Mouse (Mus musculus) CD4-positive, CD25-positive, alpha-beta regulatory T cell, adult 4 months (primary cell): ENCODE results near the gene Actr3b. TPM values are rescaled to one million over a fixed set of nuclear protein-coding genes. Genes with fewer than 3 reads are reported as not detected.
A peak's percentile ranks its signal among the peaks of the same experiment; 100 is the strongest.
"Not testable (repeated sequence)": the region's sequence is repeated elsewhere in the genome, so short reads cannot be mapped to it uniquely, and the experiment has no call there.

Experiments used
- ATAC-seq: one replicate; pipeline ENCODE4 v1.8.0; 2017
- polyA plus RNA-seq, 2 experiments: library from polyadenylated mRNA; unstranded; fragments of 100-300 nt; shearing (Covaris generic); gene quantifications; one replicate each; pipeline ENCODE4 v1.2.1; 2017

Actr3b gene
- 1 to 10 TPM in 1 of 2 experiments, under 1 TPM in 1; 0.82 to 1.1 TPM for polyA plus RNA-seq

DNA sequence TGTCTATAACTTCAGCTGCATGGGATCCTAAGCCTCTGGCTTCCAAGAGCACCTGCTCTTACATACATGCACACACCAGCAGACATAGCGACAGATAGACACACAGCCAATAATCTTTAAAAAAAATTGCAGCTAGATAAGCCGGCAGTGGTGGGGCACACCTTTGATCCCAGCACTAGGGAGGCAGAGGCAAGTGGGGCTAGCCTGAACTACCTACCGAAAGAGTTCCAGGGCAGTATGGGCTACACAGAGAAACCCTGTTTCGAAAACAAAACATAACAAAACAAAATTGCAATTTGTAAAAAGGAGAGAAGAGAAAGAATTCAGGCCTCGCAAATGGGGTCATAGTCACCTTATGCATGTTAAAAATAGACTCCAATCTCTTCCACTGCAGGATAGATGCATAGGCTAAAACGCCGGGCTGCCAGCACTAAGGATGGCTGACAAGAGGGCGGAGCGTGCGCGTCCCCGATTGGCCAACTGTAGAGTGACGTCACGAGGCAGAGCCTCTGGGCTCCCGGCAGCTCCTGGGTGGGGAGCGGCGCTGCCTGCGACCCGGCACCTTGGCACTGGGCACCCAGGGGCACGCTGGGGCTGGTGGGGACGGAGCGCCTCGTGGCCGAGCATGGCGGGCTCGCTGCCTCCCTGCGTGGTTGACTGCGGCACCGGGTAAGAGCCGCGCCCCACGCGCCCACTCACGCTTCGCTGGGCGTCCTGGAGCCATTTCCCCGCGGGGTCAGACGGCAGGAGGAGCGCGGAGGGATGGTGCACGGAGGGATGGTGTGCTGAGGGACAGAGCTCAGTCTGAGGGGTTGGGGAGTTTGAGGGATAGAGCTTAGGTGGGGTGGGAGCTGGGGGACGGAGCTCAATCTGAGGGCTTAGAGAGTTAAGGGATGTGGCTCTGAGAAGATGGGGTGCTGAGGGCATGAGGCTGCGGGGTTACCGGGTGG lies at the start of gene Actr3b:
Gene Actr3b (plus strand): TSS at position 538 of the 950 bp plus-strand sequence.
- ATAC-seq, result peak; percentile 98

DNA sequence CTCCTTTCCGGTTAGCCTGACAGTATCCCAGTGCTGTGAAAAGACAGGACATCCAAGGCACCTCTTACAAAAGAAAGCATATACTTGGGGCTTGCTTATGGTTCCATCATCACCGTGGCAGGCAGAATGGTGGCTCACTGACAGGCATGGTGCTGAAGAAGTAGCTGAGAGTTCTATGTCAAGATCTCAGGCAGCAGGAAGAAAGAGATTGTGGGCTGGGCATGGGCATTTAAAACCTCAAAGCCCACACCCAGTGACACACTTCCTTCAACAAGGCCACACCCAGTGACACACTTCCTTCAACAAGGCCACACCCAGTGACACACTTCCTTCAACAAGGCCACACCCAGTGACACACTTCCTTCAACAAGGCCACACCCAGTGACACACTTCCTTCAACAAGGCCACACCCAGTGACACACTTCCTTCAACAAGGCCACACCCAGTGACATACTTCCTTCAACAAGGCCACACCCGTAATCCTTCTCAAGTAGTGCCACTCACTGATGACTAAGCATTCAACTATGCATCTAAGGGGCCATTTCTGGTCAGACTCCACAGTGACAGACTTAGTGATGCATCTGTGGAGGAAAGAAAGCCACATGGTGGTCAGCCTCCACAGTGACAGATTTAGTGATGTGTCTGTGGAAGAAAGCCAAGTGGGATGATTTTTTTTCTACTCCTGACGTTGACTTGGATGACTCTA lies 46.6 kb upstream of the Actr3b start:
- ATAC-seq, result not testable (repeated sequence)

DNA sequence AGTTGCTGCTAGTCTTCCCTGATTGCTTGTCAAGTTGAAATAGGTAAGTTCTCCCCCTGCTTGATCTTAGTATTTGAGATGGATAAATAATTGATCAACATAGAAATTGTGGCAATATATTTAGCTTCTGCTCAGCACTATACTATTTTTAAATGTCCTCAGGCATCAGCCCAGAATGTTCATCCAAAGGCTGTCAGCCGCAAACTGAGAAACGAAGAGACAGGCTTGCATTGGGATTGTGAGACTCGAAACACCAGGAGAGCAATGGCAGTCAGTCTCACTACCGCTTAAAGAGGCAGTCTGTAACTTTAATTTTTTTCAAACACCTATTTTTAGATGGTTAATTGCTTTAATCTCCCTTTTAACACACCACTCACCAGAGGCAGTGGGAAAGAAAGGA lies 40.4 kb upstream of the Actr3b start:
- no peak for ATAC-seq

DNA sequence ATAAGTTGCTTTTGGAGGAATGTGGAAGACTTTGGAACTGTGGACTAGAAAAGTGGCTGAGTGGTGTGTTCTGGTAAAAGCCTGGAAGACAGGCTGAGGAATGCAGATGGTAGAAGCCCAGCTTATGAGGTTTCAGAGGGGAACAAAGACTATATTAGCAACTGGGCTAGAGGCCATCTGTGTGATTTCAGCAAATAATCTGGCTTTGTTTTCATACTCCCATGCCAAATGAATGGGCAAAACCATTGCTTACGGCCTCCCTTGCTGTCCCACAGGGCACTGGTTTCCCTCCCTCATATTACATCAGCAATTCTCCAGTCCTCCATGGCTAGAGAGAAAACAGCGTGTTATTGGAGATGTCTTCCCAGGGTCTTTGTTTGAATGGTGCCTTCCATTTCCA lies 36.8 kb upstream of the Actr3b start:
- no peak for ATAC-seq

DNA sequence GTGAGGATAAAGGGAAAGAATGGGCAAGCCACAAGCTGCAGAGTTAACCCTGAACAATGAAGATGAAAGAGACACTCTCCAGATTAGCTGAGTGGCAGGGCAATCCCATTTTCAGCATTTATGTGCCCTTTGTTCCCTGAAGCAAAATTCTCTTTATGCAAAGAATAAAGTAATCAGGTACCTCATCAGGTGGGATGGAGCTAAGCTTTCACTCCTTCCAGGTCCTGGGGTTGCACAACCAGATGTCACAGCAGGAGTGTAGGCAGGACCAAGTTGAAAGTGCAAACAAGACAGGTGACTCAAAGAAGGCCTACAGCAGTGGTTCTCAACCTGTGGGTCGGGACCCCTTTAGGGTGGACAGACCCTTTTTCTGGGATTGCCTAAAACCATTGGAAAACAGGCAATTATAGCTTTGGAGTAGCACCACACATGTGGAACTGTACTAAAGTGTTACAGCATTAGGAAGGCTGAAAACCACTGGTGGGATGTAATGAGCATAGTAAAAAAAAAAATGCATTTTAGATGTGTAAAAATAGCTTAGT lies 35.6 kb upstream of the Actr3b start:
- no peak for ATAC-seq

DNA sequence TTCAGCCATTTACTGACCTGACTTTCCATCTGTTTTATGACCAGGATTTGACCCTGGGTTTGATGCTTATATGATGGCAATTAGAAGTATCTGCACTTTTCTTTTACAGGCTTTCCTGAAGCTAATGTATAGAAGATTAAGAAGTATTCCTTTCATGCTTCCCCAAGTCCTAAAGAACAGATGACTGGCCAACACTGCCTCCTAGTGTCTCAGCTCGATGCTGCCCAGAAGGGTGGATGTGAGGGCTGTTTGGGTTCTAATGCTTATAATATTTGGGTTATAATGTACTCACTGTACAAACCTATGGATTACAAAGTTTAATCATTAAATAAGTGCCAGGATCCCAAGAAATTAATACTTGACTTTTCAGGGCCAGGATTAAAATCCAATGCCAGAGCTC lies 25.5 kb upstream of the Actr3b start:
- peak; percentile 61 for ATAC-seq

DNA sequence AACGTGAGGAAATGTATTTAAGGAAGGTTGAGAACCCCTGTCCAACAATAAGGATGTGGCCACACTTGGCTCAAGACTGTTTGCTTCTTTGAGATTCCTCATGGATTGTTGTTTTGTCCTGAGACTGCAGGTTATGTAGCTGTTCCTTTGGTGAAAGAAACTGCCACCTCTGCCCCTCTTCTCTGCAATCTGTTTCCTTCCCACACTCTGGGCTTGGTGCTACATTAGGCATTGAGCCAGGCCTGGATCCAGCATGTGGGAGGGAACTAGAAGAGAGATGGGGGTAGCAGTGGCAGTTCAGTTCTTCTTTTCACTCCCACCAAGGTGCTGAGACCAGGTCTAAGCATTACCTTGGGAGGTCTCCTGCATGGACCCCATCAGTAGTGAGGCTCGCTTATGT lies 23.9 kb upstream of the Actr3b start:
- no peak for ATAC-seq

DNA sequence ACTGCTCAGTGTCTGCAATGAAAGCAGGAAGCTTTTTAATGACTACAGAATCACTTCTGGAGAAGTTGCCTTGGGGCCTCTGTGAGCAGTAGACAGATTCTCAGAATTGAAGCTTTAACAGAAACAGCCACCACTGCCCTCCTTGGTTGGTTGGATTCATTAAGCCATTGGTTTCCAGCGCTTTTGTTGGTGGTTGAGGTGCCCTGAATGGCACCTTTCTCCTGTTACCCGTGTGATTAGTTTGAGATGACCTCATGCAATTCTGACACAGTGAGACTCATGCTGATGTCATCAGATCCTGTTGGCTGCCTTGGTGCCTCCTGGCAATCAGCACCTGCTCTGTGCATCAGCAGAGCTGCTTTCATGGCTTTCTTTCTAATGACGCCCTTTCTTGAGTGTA lies 21.3 kb upstream of the Actr3b start:
- ATAC-seq, result no peak

DNA sequence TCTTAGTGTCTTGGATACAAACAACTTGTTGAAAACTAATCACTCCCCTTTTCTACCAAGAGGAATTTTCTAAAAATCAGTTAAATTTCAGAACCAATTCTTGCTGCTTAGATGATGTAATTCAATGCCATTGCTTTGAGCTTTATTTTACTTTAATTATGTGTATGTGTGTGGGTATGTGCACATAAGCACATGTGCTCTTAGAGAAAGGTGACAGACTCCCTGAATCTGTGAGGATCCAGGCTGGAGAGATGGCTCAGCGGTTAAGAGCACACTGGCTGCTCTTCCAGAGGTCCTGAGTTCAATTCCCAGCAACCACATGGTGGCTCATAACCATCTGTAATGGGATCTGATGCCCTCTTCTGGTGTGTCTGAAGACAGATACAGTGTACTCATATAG lies 20.9 kb upstream of the Actr3b start:
- not testable (repeated sequence) for ATAC-seq

DNA sequence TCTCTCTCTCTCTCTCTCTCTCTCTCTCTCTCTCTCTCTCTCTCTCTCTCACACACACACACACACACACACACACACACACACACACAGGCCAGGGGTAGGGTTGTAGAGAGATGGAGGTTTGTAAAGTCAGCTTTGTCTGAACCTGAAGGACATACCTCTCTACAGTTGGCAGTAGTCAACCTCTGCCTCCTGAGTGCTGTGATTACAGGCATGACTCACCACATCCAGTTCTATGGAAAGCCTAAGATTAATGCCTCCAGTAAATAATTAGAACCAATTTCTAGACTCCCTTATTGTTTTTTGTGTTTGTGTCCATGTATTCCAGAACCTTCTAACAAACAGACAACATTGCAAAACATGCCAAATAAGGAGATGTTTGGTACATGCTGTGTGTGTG lies 11.9 kb upstream of the Actr3b start:
- ATAC-seq, result no peak

DNA sequence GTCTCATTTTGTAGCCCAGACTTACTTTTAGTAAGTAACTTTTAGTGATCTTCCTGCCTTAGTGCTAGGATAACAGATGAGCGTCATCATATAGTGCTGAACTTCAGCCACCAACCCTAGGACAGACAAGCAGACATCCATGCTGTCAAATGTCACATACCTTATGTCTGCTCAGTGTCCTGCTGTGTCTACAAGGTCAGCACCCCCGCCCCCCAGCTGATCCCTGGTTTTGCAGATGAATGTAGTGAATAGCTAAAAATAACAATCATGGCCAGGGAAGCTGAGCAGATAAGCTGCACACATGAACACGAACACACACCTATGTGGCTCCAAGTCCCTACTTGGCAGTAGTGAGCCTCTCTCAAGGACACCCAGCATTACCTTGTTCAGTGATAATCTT lies 11.2 kb upstream of the Actr3b start:
- ATAC-seq, result no peak

DNA sequence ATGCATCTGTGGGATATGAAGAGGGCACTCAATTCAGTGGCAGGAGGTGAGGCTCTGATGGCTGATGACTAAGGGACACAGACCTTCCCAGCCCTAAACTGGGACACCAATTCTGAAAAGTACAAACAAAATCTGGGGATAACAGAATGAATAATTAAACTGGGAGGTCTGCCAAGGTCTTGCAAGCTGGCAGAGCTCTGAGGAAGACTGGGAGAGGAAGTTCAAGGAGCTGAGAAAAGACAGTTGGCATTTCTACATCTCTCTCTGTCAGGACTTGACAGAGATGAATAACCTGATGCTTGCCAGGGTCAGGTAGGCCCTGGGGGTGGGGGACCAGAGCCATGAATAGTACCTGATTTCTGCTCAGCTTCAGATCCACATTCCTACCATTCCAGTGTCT lies 8.2 kb upstream of the Actr3b start:
- ATAC-seq, result no peak

DNA sequence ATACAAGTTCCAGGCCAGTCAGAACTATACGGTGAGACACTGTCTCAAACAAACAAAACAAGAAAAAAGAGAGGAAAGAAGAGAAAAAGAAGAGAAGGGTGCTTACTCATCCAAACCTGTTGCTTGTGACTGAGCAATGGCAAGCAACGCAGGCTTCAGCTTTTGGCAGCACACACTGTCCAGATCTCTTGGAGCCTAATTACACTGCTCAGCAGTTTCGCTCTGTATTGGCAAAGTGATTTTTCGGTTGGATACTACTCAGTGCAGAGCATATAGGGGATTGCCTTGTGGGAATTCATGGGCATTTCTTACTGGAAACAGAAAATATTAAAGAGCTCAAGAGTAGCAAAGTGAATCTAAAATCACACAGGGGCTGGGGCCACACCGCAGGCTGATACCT lies 6.9 kb upstream of the Actr3b start:
- ATAC-seq, result no peak

DNA sequence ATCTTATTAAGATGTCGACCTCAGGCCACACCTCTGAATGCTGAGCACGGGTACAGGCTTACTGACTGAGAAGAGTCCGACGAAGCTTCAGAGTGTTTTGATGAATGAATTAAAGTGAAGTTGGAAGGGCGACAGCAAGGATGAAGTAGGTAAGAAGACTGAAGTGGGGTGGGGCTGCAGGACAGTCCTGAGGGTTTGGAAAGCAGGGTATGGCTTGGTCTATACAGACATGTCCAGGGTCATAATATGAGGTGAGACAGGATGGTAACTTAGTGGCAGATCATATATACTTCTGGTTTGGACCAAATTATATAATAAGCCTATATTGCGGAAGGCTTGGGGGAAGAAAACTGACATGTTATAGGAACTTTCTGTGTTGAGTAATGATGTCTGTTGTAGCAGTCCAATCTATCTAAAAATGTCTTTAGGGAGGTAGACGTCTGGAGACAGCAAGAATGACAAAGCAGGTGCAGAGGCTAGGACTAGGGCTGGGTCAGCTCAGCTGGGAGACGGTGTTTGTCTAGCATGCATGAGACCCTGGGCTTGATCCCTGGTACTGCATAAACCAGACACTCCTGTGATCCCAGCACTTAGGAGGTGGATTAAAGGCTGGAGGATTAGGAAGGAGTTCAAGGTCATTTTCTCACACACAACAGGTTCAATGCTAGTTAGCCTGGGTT lies 6.1 kb upstream of the Actr3b start:
- ATAC-seq, result no peak

DNA sequence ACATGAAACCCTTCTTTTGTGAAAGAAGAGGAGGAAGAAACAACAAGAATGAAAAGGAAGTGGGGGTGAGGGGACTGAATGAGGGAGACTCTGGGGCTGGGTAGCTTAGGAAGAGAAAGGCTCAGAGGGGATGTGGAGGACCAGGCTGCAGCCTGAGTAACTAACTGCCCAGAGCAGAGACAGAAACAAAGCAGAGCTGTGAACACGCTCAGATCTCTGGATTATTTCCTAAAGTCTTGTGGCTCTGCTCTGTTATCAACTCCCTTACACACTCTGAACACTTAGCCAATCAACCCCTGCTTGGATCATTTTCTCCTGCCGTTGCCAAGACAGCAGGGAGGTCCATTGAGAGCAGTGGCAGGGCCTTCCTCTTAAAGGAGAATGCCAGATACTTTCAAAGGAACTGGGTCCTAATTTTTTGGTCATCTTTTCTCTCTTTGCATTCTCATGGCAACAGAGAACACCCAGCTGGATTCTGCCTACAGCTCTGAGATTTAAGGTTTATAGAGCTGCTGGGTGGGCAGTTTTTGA lies 5.5 kb upstream of the Actr3b start:
- no peak for ATAC-seq

DNA sequence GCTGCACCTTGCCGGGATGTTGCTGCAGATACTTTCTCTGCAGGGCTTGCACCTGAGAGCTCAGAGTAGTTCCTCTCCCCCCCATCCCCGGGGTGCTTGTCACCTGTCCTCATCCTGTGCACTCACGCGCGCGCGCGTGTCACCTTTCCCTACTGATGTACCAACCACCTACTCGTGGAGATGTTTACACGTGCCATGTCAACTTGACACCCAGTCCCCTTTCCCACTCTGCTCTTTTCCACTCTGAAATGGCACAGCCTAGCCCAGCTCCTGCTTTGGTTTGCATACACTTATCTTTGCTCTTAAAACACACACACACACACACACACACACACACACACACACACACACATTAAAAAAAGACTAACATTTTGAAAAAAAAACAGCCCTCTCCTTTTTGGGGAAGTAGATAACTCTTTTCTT lies 624 bp downstream of the Actr3b start:
- ATAC-seq, result peak; percentile 44

DNA sequence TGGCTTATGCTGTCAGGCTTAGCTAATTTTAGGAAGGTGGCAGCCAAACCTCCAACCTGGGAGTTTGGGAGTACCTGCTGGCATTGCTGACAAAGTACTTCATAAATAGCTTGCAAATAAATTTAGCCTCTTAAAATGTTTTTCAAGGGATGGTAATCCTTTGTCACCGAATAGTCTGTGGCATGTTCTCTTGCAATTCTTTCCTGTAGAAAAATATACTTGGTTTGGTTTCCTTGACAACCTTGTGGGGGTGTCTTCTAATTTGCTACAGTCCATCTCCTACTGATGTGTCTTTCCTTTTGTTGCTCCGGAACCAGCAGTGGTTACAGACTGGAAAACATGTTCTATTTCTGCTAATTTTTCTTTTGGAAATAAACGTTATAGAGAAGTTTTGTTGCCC lies 1.1 kb downstream of the Actr3b start:
- ATAC-seq, result no peak

DNA sequence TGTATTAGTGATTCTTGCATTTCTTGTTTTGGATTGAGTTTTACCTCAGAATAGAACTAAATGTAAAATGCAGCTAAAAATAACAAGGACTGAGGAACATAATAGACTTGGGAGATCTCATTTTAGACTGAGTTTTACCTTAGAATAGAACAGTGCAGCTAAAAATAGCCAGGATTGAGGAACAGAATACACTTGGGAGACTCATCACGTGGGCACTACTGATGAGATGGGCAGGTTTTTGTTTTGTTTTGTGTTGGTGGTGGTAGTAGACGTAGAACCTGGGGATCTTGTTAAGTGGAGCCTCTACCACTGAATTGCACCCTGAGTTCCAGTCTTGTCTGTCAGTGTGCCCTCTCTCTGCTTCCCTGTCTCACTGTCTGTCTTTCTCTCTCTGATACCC lies 2.1 kb downstream of the Actr3b start:
- ATAC-seq, result no peak

DNA sequence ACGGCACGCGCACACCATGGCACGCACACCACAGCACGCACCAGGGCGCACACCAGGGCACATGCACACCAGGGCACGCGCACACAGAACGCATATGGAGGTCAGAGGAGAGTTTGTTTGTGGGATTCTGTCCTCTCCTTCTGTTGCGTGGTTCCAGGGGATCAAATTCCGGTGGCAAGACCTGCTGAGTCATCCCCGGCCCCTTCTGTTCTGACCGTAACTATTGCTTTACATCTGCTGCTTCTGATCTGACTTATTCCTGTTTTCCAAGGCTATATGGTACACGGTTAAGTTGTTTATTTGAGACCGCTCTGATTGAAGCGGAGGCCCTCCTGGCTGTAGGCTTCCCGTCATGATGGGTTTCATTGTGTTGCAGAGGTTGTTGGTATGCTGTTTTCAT lies 9.2 kb downstream of the Actr3b start:
- no peak for ATAC-seq

DNA sequence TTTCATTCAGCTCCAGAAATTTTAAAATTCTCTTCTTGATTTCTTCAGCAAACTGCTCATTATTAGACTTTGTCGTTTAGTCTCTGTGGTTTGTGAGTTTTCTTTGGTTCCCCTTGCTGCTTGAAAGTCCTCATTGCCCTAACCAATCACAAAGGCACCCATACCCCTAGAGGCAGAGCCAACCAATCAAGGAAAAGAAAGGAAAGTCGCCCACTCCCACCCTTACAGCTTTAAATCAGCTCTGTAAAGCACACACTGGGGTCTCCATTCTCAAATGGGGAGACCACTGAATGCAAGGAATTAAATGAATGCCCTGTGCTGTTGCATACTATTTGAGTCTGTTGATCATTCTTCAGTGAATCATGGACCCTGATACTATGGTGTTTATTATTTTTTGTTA lies 9.6 kb downstream of the Actr3b start:
- no peak for ATAC-seq

DNA sequence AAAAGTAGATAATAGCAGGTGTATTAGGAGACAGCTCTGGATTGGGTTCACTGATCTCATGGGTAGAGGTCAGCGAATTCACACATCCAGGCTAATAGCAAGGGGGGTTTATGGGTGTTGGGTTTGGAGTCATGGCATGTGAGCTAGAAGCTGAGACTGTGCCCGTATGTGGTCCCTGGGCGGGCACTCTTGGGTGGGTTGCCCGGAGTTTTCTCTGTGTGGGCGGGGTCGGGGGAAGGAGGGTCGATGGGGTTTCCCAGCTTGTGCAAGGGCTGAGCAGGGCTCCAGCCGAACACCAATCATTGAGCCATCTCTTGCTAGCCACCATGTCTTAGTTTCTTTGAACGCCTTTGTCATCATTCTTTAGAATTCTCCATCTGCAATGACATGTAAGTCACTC lies 12.7 kb downstream of the Actr3b start:
- ATAC-seq, result no peak

DNA sequence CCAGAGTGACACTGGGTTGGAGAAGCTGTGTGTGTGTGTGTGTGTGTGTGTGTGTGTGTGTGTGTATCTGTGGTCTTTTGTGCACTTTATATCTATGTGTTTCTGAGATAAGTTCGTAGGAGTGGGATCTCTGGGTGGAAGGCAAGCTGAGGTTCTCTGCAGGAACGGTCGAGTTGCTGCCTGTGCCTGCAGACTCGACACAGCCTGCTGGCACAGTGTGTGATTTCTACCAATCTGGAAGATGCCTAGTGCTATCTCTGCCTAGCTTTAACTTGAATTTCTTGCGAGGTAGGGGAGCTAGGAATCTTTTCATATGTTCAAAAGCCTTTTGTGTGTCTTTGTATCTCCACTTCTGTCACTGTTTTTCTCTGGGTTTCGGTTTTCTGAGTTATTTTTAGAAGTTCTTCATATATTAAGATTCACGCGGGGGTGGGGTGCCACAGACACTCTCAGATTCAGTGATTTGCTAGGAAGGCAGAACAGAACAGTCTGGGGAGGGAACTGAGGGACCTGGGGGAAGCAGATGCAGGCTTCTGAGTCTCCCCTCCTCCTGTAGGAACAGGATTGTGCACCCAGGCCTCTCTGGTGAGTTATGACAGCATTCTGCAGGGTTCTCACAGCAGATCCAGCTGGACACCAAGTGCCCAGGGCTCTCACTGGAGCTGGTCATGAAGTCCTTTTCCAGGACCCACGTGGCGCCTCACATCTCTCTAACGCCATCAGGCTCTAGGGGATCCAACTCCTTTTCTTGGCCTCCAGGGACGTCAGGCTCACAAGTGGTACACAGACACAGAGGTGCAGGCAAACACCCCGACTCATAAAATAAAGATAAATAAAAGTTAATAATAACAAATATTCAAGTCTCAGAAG lies 14.4 kb downstream of the Actr3b start:
- ATAC-seq, result no peak
